Mouse (Mus musculus) forebrain, embryonic 15.5 days (tissue): ENCODE measurements around the gene Scube1. TPM values are rescaled to one million over a fixed set of nuclear protein-coding genes. Genes with fewer than 3 reads are reported as not detected.

Source experiments
- ATAC-seq: fragments of 200-750 bp; cut with Nextera tagmentation; replicated peaks from 2 replicates; pipeline ENCODE4 v1.8.0; 2017; ENCODE audit warnings: mild to moderate bottlenecking, moderate TSS enrichment, moderate library complexity
- H3K27ac ChIP-seq: fragments of 300-500 bp; sonication (generic); replicated peaks from 2 replicates; pipeline ENCODE4 v1.5.1; 2015; ENCODE audit warnings: mild to moderate bottlenecking, inconsistent platforms
- H3K27me3 ChIP-seq: fragments of 300-500 bp; sonication (generic); 2 replicates; pipeline ENCODE4 v1.6.1; 2015; ENCODE audit warnings: inconsistent platforms
- H3K36me3 ChIP-seq: fragments of 300-500 bp; sonication (generic); 2 replicates; pipeline ENCODE4 v1.6.1; 2015; ENCODE audit warnings: mild to moderate bottlenecking, inconsistent platforms
- H3K4me1 ChIP-seq: fragments of 300-500 bp; sonication (generic); 2 replicates; pipeline ENCODE4 v1.6.1; 2015; ENCODE audit warnings: inconsistent platforms
- H3K4me2 ChIP-seq: fragments of 300-500 bp; sonication (generic); replicated peaks from 2 replicates; pipeline ENCODE4 v1.6.1; 2015; ENCODE audit warnings: mild to moderate bottlenecking, inconsistent platforms
- H3K4me3 ChIP-seq: fragments of 300-500 bp; sonication (generic); 2 replicates; pipeline ENCODE4 v1.5.1; 2015; ENCODE audit warnings: mild to moderate bottlenecking, inconsistent platforms
- H3K9ac ChIP-seq: fragments of 300-500 bp; sonication (generic); replicated peaks from 2 replicates; pipeline ENCODE4 v1.6.1; 2015; ENCODE audit warnings: mild to moderate bottlenecking, inconsistent platforms
- H3K9me3 ChIP-seq: fragments of 300-500 bp; sonication (generic); 2 replicates; pipeline ENCODE4 v1.6.1; 2016; ENCODE audit warnings: inconsistent platforms
- WGBS: fragments of 180-500 bp; shearing (Covaris S2); methylation state at CpG from one replicate; pipeline ENCODE4 v1.1.7; 2015; ENCODE audit warnings: mixed read lengths; 5-methylcytosine and 5-hydroxymethylcytosine counted together
- polyA plus RNA-seq: library from polyadenylated mRNA; unstranded; fragments of >200 nt; fragmentation: Nextera tagmentation; extraction: Ambion mirVana; gene quantifications from 2 replicates; pipeline ENCODE4 v1.2.1, GENCODE M21; 2015

Gene Scube1
- polyA plus RNA-seq, 1 experiment from 2014 or later, result 17.9 TPM

DNA sequence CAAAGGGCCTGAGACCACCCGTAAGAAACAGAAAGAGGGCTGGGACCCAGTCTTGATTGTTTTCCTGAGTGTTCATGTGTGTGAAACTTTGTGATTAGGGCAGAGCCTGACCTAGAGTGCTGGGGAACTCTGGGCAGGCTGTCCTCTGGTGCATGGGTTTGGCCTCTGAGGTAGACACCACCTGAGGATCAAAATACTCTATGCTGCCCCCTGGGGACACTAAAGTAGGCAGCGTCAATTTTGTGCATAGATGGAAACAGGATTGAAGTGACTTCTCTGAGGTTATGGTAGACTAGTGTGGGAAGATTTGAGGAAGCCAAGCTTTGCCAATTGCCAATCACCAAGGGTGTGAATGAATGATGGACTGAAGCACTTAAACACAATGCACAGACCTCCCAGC lies 154.2 kb downstream of the Scube1 start:
- Histone ChIP-seq H3K4me3 (no peak overlapping the region), H3K4me2 (no peak overlapping the region), H3K9me3 (no peaks in the 10 kb centered on the region), H3K36me3 (peaks cover 13% of the 10 kb centered on the region; the same call in 1 of the 2 replicates), H3K27ac (no peak overlapping the region), H3K27me3 (no peaks in the 10 kb centered on the region), H3K4me1 (no peaks in the 10 kb centered on the region), H3K9ac (no peak overlapping the region)
- no peak for ATAC-seq
- 66% methylated on average over 2 of the region's 2 CpGs for WGBS

DNA sequence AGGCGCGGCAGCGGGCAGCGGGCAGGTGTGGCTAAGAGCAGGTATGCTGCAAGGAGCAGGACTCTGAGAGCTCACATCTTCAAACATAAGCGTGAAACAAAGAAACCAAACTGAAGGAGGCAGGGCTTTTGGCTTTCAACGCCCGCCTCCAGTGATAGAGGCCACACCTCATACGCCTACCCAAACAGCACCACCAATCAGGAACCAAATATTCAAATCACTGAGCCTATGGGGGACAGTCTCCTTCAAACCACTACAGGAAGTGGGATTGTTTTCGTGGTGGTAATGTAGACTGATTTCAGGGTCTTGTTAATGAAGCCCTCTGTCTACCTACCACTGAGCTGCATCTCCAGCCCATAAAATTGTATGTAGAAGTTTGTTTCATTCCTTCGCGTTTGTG lies 155.1 kb downstream of the Scube1 start:
- Histone ChIP-seq H3K36me3 (peaks cover 3% of the 10 kb centered on the region; the same call in 1 of the 2 replicates), H3K4me2 (no peak overlapping the region), H3K27ac (no peak overlapping the region), H3K27me3 (no peaks in the 10 kb centered on the region), H3K9me3 (no peaks in the 10 kb centered on the region), H3K9ac (no peak overlapping the region), H3K4me3 (no peak overlapping the region), H3K4me1 (no peaks in the 10 kb centered on the region)
- WGBS, result 63% methylated on average over 11 of the region's 11 CpGs
- ATAC-seq, result no peak

DNA sequence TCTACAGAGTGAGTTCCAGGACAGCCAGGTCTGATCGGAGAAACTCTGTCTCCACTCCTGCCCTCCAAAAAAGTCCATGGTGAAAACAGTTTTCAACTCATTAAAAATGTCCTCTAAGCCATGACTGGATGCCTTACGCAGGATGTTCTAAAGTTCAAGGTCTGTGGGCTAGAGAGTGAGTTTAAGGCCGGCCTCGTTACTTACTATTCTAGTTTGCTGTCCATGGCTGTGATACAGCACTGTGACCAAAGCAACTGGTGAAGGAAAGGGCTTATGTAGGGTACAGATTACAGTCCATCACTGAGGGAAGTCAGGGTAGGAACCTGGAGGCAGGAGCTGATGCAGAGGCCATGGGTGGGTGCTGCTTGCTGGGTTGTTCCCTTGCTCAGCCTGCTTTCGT lies 156.3 kb downstream of the Scube1 start:
- H3K9ac ChIP-seq, result no peak overlapping the region
- peaks cover 10% of the 10 kb centered on the region for H3K4me1 ChIP-seq
- no peaks in the 10 kb centered on the region for H3K9me3 ChIP-seq
- 95% methylated on average over 5 of the region's 5 CpGs for WGBS
- ATAC-seq, result no peak
- no peaks in the 10 kb centered on the region for H3K36me3 ChIP-seq
- no peak overlapping the region for H3K4me2 ChIP-seq
- no peak overlapping the region for H3K27ac ChIP-seq
- H3K27me3 ChIP-seq, result peaks cover 6% of the 10 kb centered on the region; the same call in 1 of the 2 replicates
- no peak overlapping the region for H3K4me3 ChIP-seq

DNA sequence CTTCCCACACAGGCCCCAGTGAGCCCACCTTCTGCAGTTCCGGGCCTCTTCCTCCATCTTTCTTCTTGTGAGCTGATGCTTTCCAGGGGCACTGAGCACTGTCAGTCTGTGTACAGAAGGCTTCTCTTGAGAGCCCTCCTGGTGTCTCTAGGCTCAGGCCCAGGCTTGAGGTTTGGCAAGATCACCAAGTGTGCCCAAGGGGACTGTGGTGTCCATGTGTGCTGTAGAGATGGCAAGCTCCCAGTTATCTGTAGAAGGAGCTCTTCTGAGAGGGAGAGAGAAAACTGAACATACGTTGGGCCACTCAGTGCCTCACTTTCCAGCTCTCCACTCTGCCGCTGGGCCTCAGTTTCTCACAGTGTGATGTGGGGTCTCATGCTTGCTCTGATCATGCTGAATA lies 157.1 kb downstream of the Scube1 start:
- Histone ChIP-seq H3K27ac (no peak overlapping the region), H3K9ac (no peak overlapping the region), H3K4me3 (no peak overlapping the region), H3K27me3 (peaks cover 6% of the 10 kb centered on the region; the same call in 1 of the 2 replicates), H3K4me2 (no peak overlapping the region), H3K36me3 (no peaks in the 10 kb centered on the region), H3K9me3 (no peaks in the 10 kb centered on the region), H3K4me1 (peaks cover 19% of the 10 kb centered on the region)
- WGBS, result 89% methylated on average over 3 of the region's 3 CpGs
- ATAC-seq, result no peak

DNA sequence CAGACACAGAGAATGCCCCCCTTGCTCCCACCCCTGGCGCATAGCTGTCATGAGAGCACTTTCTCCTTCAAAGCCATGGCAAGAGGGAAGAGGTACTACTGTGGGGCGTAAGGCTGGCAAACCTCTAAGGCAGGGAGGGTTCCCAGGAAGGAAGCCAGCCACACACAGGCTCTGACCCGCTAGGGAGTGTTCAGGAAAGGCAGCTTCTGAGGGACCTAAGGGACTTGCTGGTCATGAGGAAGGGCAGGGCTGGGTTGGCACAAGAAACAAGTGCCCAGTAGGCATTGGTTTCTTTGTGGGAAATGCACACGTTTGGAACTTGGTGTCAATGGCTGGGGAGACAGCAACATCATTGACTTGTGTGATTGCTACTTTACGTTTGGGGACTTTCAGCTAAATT lies 158.8 kb downstream of the Scube1 start:
- H3K27ac ChIP-seq, result no peak overlapping the region
- H3K4me1 ChIP-seq, result peaks cover 22% of the 10 kb centered on the region
- H3K36me3 ChIP-seq, result no peaks in the 10 kb centered on the region
- H3K4me3 ChIP-seq, result no peak overlapping the region
- H3K27me3 ChIP-seq, result peaks cover 6% of the 10 kb centered on the region; the same call in 1 of the 2 replicates
- WGBS, result 77% methylated on average over 5 of the region's 5 CpGs
- no peak for ATAC-seq
- no peak overlapping the region for H3K9ac ChIP-seq
- no peaks in the 10 kb centered on the region for H3K9me3 ChIP-seq
- H3K4me2 ChIP-seq, result no peak overlapping the region

DNA sequence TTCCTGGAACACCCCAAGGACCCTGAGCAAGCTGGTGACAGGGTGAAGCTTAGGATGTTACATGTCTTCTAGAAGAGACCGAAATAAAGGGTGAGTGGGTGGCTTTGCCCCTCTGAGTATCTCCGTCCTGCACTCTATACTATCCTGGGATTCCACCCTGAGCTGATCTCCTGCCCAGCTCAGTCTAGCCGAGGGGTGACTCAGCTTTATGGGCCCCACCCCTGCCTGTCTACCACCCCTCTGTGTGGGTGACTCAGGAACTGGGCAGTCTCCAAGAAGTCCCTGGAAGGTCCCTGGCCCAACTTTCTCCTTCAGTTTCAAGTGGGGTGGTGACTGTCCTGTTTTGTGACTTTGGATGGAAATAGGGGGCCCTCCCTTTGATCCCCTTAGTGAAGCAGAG lies 159.4 kb downstream of the Scube1 start:
- 89% methylated on average over 3 of the region's 3 CpGs for WGBS
- H3K9me3 ChIP-seq, result no peaks in the 10 kb centered on the region
- no peak overlapping the region for H3K4me2 ChIP-seq
- no peak overlapping the region for H3K9ac ChIP-seq
- no peak overlapping the region for H3K27ac ChIP-seq
- H3K4me3 ChIP-seq, result no peak overlapping the region
- H3K27me3 ChIP-seq, result peaks cover 6% of the 10 kb centered on the region; the same call in 1 of the 2 replicates
- ATAC-seq, result no peak
- peaks cover 22% of the 10 kb centered on the region for H3K4me1 ChIP-seq
- H3K36me3 ChIP-seq, result no peaks in the 10 kb centered on the region

DNA sequence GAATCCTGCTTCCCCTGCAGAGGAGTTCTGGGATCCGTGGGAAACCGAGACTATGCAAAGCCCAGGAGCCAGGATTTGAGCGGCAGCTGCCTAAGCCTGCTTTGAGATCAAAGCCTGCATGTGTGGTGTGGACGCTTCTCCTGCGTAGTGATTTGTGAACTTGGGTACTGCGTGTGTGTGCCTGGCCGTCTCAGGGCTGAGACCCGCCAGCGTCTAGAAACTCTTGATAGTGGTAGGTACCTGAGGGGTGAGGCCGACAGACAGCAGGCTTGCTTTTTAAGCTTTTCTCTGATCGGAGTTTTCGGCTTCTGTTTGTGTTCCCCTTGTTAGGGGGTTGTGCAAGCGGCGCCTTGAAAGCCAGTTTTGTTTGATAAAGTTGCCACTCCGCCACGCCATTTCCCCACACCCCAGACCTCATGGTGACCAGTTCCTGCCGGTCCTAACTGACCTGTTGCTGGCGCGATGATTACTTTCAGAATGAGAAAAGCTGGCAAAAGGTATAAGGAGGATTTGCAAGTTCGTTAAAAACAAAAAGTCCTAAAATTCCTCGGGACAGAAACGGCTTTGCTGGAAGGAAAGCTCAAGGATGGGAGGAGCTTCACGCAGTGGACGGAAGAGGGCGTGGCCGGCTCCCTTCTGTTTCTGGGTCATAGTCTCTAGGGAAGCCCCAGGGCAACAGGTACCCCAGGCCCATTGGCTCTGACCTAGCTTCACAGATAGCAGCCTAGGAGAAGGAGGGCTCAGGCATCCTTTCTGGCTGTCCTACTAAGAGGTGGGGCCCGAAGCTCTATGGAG lies 160.8 kb downstream of the Scube1 start:
- Histone ChIP-seq H3K4me1 (peaks cover 22% of the 10 kb centered on the region), H3K27ac (no peak overlapping the region), H3K4me2 (peak overlapping the region; percentile 80), H3K9me3 (no peaks in the 10 kb centered on the region), H3K36me3 (no peaks in the 10 kb centered on the region), H3K9ac (peak overlapping the region; percentile 45), H3K4me3 (peak overlapping the region; percentile 36), H3K27me3 (peaks cover 6% of the 10 kb centered on the region; the same call in 1 of the 2 replicates)
- 0 out of 2 replicates have a peak, but pooled peaks have one; percentile 20 for ATAC-seq
- 2% methylated on average over 27 of the region's 27 CpGs for WGBS

DNA sequence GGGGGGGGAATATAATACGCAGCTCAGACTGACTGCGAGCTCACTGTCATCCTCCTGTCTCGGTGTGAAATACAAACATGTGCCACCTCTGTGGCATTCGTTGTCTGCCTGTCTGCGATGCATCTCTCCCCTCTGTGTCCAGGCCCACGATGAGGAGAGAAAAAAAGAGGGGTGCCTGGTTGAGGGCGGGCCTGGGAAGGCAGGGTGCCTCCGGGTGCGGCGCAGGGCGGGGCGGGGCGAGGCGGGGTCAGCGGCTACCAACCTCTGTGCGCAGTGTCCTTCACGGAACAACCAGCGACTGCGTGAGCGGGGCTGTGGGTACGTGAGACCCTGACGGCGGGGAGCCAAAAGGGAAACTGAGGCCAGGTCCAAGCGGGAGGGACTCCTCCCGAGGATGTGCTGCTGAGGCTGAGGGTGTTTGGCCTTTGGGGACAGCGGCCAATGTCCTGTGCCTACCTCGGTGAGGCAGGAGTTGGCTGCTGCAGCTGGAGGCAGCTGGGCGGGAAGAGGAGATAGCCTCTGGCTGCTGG lies 161.4 kb downstream of the Scube1 start, which contains the start of the genes Tspo and Mcat:
Tspo (plus strand) TSS at position 266 of the 530 bp plus-strand sequence.
Mcat (minus strand) TSS at position 461 of the 530 bp plus-strand sequence.
- H3K4me3 ChIP-seq, result peak within 1 kb of the TSS; percentile 36
- H3K4me2 ChIP-seq, result peak within 1 kb of the TSS; percentile 80
- peaks cover 22% of the 10 kb centered on the region for H3K4me1 ChIP-seq
- WGBS, result 2% methylated on average over 28 of the region's 28 CpGs
- H3K27ac ChIP-seq, result no peak within 1 kb of the TSS
- no peaks in the 10 kb centered on the region for H3K36me3 ChIP-seq
- H3K9me3 ChIP-seq, result no peaks in the 10 kb centered on the region
- H3K27me3 ChIP-seq, result peaks cover 6% of the 10 kb centered on the region; the same call in 1 of the 2 replicates
- H3K9ac ChIP-seq, result peak within 1 kb of the TSS; percentile 45
- ATAC-seq, result peak; percentile 49

DNA sequence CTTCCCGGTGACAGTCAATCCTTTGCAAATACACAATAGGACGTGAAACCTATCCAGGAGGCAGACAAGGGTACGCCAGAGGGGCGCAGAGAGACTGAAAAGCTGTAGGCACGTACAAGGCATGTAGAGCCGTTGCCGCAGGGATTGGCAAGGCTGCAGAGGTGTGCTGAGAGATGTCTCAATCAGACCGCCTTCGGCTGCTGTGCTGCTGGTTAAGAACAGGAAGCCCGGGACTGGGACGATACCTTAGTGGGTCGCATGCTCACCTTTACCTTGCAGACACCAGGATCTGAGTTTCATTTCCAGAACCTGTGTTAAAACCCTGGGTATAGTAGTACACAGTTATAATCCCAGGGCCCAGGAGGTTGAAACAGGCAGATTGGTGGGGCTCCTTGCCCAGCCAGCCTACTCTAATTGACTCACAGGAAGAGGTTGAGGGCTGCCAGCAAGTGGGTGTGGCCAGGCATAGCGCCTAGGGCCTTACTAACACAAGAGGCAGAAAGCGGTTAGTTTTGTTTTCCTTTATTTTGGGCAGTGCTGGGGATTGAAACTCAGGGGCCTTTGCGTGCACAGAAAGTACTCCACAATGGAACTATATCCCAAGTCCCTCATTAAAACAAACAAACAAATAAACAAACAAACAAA lies 162.1 kb downstream of the Scube1 start:
- 27% methylated on average over 15 of the region's 15 CpGs for WGBS
- Histone ChIP-seq H3K27me3 (peaks cover 6% of the 10 kb centered on the region; the same call in 1 of the 2 replicates), H3K4me1 (peaks cover 22% of the 10 kb centered on the region), H3K9me3 (no peaks in the 10 kb centered on the region), H3K4me3 (peak overlapping the region; percentile 36; the same call in 1 of the 2 replicates), H3K27ac (no peak overlapping the region), H3K9ac (0 out of 2 replicates have a peak overlapping the region, but pooled peaks have one; percentile 45), H3K36me3 (no peaks in the 10 kb centered on the region), H3K4me2 (peak overlapping the region; percentile 80)
- peak; percentile 77 for ATAC-seq

DNA sequence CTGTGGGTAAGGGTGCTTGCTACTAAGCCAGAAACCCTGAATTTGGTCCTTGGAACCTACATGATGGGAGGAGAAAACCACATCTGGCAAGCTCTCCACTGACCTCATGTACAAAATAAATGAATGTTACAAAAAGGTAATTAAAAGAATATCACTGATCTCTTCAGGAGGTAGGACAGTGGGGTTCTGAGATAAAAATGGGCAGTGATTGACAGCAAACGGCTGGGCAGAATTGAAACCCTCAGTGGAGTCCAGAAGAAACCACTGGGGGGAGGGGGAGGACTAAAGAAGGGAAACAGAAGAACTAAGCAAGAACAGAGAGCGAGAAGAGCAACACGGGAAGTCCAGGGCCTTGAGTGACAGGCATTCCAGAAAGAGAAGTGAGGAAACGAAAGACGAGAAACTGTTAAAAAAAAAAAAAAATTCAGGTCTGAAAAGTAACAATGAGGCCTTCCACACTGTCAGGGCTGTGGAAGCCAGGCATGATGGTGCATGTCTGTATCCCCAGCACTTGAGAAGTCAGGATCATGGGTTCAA lies 163.8 kb downstream of the Scube1 start:
- Histone ChIP-seq H3K4me3 (no peak overlapping the region), H3K4me1 (peaks cover 23% of the 10 kb centered on the region), H3K4me2 (no peak overlapping the region), H3K9ac (no peak overlapping the region), H3K27me3 (peaks cover 6% of the 10 kb centered on the region; the same call in 1 of the 2 replicates), H3K27ac (no peak overlapping the region), H3K36me3 (no peaks in the 10 kb centered on the region), H3K9me3 (no peaks in the 10 kb centered on the region)
- 42% methylated on average over 5 of the region's 5 CpGs for WGBS
- ATAC-seq, result no peak

DNA sequence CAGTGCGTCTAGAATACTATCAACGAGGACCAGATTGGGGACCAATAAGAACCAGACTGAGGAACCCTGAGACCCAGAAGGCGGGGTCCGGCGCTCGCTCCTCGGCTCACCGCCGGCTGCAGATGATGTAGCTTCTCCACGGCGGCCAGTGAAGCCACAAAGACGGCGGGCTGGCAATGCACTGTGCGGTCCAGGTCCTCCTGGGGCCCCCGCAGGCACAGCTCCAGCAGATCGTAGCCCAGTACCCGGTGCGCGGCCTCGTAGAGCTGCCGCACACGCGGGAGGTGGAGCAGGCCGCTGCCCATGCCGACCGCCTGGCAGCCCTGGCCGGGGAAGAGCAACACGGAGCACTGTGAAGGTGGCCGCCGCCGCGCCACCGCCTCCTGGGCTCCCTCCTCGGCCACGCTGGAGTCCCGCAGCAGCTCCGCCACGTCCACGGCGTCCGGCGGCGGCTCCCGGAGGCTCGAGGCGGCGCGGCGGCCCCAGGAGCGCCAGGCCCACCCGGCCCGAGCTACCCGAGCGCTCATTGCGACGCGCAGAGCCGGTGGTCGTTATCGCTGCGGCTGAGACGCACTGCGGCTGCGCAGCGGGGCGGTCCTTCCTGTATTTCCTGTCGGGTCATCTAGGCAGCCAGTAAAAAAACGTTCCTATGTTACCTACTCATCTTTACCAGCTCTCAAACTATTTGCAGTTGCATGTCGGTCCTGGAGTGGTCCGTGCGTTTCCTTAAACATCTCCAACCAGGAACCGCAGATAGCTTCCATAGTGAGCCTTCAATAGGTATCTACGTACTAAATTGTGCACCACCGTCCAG lies 169.5 kb downstream of the Scube1 start:
- Histone ChIP-seq H3K4me3 (peak overlapping the region; percentile 68), H3K9ac (peak overlapping the region; percentile 90), H3K27me3 (no peaks in the 10 kb centered on the region), H3K9me3 (no peaks in the 10 kb centered on the region), H3K4me1 (peaks cover 12% of the 10 kb centered on the region), H3K4me2 (peak overlapping the region; percentile 71), H3K36me3 (peaks cover 15% of the 10 kb centered on the region), H3K27ac (peak overlapping the region; percentile 91)
- under 1% methylated on average over 74 of the region's 74 CpGs for WGBS
- peak; percentile 93 for ATAC-seq
